Mouse (Mus musculus) kidney, embryonic 16.5 days (tissue): ENCODE measurements around the gene Smg9. TPM values are rescaled to one million over a fixed set of nuclear protein-coding genes. Genes with fewer than 3 reads are reported as not detected.

Source experiments
- ATAC-seq: fragments of 200-750 bp; cut with Nextera tagmentation; 2 replicates; pipeline ENCODE4 v1.8.0; 2017; ENCODE audit warnings: moderate TSS enrichment; ENCODE audit not compliant: low FRiP score, low TSS enrichment
- H3K27ac ChIP-seq: fragments of 300-500 bp; sonication (generic); 2 replicates; pipeline ENCODE4 v1.5.1; 2014; ENCODE audit warnings: low read length
- H3K27me3 ChIP-seq: fragments of 300-500 bp; sonication (generic); 2 replicates; pipeline ENCODE4 v1.6.1; 2014; ENCODE audit warnings: low read length, control low read depth, mixed read lengths; ENCODE audit not compliant: insufficient read depth
- H3K36me3 ChIP-seq: fragments of 300-500 bp; sonication (generic); 2 replicates; pipeline ENCODE4 v1.6.1; 2014; ENCODE audit warnings: low read length, control low read depth, mixed read lengths; ENCODE audit not compliant: insufficient read depth
- H3K4me1 ChIP-seq: fragments of 300-500 bp; sonication (generic); 2 replicates; pipeline ENCODE4 v1.6.1; 2014; ENCODE audit warnings: low read length, control low read depth, mixed read lengths; ENCODE audit not compliant: insufficient read depth
- H3K4me2 ChIP-seq: fragments of 300-500 bp; sonication (generic); replicated peaks from 2 replicates; pipeline ENCODE4 v1.6.1; 2014; ENCODE audit warnings: low read depth, low read length
- H3K4me3 ChIP-seq: fragments of 300-500 bp; sonication (generic); 2 replicates; pipeline ENCODE4 v1.5.1; 2014; ENCODE audit warnings: mild to moderate bottlenecking, low read length
- H3K9ac ChIP-seq: fragments of 300-500 bp; sonication (generic); replicated peaks from 2 replicates; pipeline ENCODE4 v1.6.1; 2014; ENCODE audit warnings: low read length
- H3K9me3 ChIP-seq: fragments of 300-500 bp; sonication (generic); 2 replicates; pipeline ENCODE4 v1.6.1; 2016; ENCODE audit warnings: low read length, control low read depth
- WGBS: fragments of 180-500 bp; shearing (Covaris S2); extraction: QIAGEN DNeasy Blood & Tissue Kit; methylation state at CpG from one replicate; pipeline ENCODE4 v1.1.7; 2014; 5-methylcytosine and 5-hydroxymethylcytosine counted together
- polyA plus RNA-seq: library from polyadenylated mRNA; unstranded; fragments of >200 nt; fragmentation: Nextera tagmentation; extraction: Ambion mirVana; gene quantifications from 2 replicates; pipeline ENCODE4 v1.2.1, GENCODE M21; 2015

The Smg9 gene
- polyA plus RNA-seq, 1 experiment from 2014 or later = 28.3 TPM

GRCm38 (mm10) chr7:24373538-24374379, 25.7 kb upstream of the Smg9 start:
- H3K4me3 ChIP-seq = no peak overlapping the region

GRCm38 (mm10) chr7:24376456-24376855, 23.0 kb upstream of the Smg9 start:
- 81% methylated on average over 8 of the region's 8 CpGs for WGBS

More at GRCm38 (mm10) chr7:24373538-24374379, 25.7 kb upstream of the Smg9 start:
- WGBS = 41% methylated on average over 20 of the region's 20 CpGs
- Histone ChIP-seq H3K27me3 (no peaks in the 10 kb centered on the region), H3K9ac (no peak overlapping the region), H3K4me1 (peaks cover 25% of the 10 kb centered on the region), H3K9me3 (no peaks in the 10 kb centered on the region), H3K36me3 (no peaks in the 10 kb centered on the region), H3K27ac (peak overlapping the region; percentile 51), H3K4me2 (no peak overlapping the region)
- ATAC-seq = peak; percentile 30; the same call in 1 of the 2 replicates

GRCm38 (mm10) chr7:24377091-24377865, 22.1 kb upstream of the Smg9 start:
- no peaks in the 10 kb centered on the region for H3K36me3 ChIP-seq
- H3K4me2 ChIP-seq = peak overlapping the region; percentile 50
- no peak overlapping the region for H3K27ac ChIP-seq
- peak; percentile 37 for ATAC-seq
- peak overlapping the region; percentile 31 for H3K4me3 ChIP-seq
- peaks cover 28% of the 10 kb centered on the region for H3K4me1 ChIP-seq
- H3K9me3 ChIP-seq = no peaks in the 10 kb centered on the region
- peak overlapping the region; percentile 60 for H3K9ac ChIP-seq
- H3K27me3 ChIP-seq = no peaks in the 10 kb centered on the region
- WGBS = 6% methylated on average over 49 of the region's 49 CpGs

More at GRCm38 (mm10) chr7:24376456-24376855, 23.0 kb upstream of the Smg9 start:
- no peaks in the 10 kb centered on the region for H3K27me3 ChIP-seq
- no peak overlapping the region for H3K4me2 ChIP-seq
- H3K4me3 ChIP-seq = no peak overlapping the region
- H3K36me3 ChIP-seq = no peaks in the 10 kb centered on the region
- no peak for ATAC-seq
- no peak overlapping the region for H3K9ac ChIP-seq
- H3K9me3 ChIP-seq = no peaks in the 10 kb centered on the region
- no peak overlapping the region for H3K27ac ChIP-seq
- peaks cover 28% of the 10 kb centered on the region for H3K4me1 ChIP-seq

- WGBS = 66% methylated on average over 10 of the region's 10 CpGs
- H3K9me3 ChIP-seq = no peaks in the 10 kb centered on the region
- ATAC-seq = no peak
Observed at GRCm38 (mm10) chr7:24378049-24378701, 21.2 kb upstream of the Smg9 start.

GRCm38 (mm10) chr7:24379934-24380333, 19.5 kb upstream of the Smg9 start:
- 0 out of 2 replicates have a peak overlapping the region, but pooled peaks have one; percentile 16 for H3K9ac ChIP-seq
- no peak overlapping the region for H3K4me2 ChIP-seq
- 0 out of 2 replicates have a peak overlapping the region, but pooled peaks have one; percentile 3 for H3K27ac ChIP-seq
- ATAC-seq = no peak
- no peaks in the 10 kb centered on the region for H3K27me3 ChIP-seq
- 14% methylated on average over 7 of the region's 7 CpGs for WGBS
- no peaks in the 10 kb centered on the region for H3K36me3 ChIP-seq
- H3K4me3 ChIP-seq = no peak overlapping the region
- H3K4me1 ChIP-seq = peaks cover 17% of the 10 kb centered on the region
- no peaks in the 10 kb centered on the region for H3K9me3 ChIP-seq

More at GRCm38 (mm10) chr7:24378049-24378701, 21.2 kb upstream of the Smg9 start:
- H3K4me1 ChIP-seq = peaks cover 21% of the 10 kb centered on the region
- no peak overlapping the region for H3K4me2 ChIP-seq
- H3K27ac ChIP-seq = no peak overlapping the region
- H3K4me3 ChIP-seq = no peak overlapping the region
- no peaks in the 10 kb centered on the region for H3K27me3 ChIP-seq
- H3K9ac ChIP-seq = no peak overlapping the region
- H3K36me3 ChIP-seq = no peaks in the 10 kb centered on the region

- Histone ChIP-seq H3K4me3 (no peak overlapping the region), H3K9me3 (no peaks in the 10 kb centered on the region), H3K4me2 (no peak overlapping the region), H3K27me3 (no peaks in the 10 kb centered on the region), H3K9ac (0 out of 2 replicates have a peak overlapping the region, but pooled peaks have one; percentile 16), H3K4me1 (peaks cover 17% of the 10 kb centered on the region), H3K27ac (no peak overlapping the region), H3K36me3 (no peaks in the 10 kb centered on the region)
- 60% methylated on average over 2 of the region's 2 CpGs for WGBS
- ATAC-seq = no peak
Observed at GRCm38 (mm10) chr7:24380370-24380769, 19.0 kb upstream of the Smg9 start.

GRCm38 (mm10) chr7:24382730-24383372, 16.6 kb upstream of the Smg9 start:
- Histone ChIP-seq H3K36me3 (no peaks in the 10 kb centered on the region), H3K4me1 (peaks cover 7% of the 10 kb centered on the region), H3K27me3 (no peaks in the 10 kb centered on the region), H3K9me3 (no peaks in the 10 kb centered on the region), H3K4me3 (no peak overlapping the region), H3K27ac (no peak overlapping the region), H3K9ac (no peak overlapping the region), H3K4me2 (no peak overlapping the region)
- no peak for ATAC-seq
- 81% methylated on average over 16 of the region's 16 CpGs for WGBS

DNA sequence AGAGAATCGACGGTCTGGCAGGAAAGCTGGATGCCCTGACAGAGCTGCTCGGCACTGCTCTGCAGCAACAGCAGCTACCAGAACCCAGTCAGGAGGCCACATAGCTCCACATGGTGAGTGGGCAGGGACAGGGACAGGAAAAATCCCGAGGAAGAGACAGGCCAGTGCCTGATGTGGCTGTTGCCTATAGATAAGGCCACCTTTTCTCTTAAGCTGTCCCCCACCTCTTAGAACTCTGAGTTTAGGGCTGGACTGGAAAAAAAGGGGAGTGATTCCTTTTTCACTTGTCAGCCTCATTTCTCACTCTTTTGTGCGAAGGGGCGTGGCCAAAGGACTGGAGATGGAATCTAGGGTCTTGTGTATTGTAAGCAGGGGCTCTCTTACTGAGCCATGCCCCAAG, 15.3 kb upstream of the Smg9 start:
- peaks cover 8% of the 10 kb centered on the region for H3K4me1 ChIP-seq
- H3K9ac ChIP-seq = no peak overlapping the region
- 49% methylated on average over 6 of the region's 6 CpGs for WGBS
- H3K27ac ChIP-seq = no peak overlapping the region
- H3K27me3 ChIP-seq = no peaks in the 10 kb centered on the region
- H3K36me3 ChIP-seq = no peaks in the 10 kb centered on the region
- no peak overlapping the region for H3K4me3 ChIP-seq
- no peaks in the 10 kb centered on the region for H3K9me3 ChIP-seq
- no peak for ATAC-seq
- no peak overlapping the region for H3K4me2 ChIP-seq

DNA sequence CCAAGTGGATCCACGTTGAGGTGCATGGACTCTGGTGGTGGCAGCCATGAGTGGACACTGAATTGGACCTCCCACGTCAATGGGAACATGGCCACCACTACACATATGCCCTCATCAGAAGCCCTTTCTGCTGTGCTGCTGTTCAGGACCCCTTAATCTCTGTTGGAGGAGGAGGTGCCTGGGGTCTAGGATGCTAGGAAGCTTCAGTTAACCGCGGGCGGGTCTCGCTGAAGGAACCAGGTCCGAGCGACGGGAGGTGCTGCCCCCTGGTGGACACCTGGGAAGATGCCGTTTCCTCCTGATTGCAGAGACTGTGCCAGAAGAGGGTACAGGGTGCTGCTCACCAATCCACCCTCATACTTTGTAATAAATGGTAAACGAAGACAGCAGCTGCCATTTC, 14.6 kb upstream of the Smg9 start:
- 6% methylated on average over 11 of the region's 11 CpGs for WGBS

More for the DNA sequence above, 14.6 kb upstream of the Smg9 start:
- H3K4me3 ChIP-seq = no peak overlapping the region
- no peak overlapping the region for H3K9ac ChIP-seq
- H3K4me2 ChIP-seq = peak overlapping the region; percentile 30; the same call in 1 of the 2 replicates
- no peaks in the 10 kb centered on the region for H3K9me3 ChIP-seq
- H3K36me3 ChIP-seq = no peaks in the 10 kb centered on the region
- H3K27ac ChIP-seq = no peak overlapping the region
- H3K27me3 ChIP-seq = no peaks in the 10 kb centered on the region
- peaks cover 14% of the 10 kb centered on the region for H3K4me1 ChIP-seq
- no peak for ATAC-seq
